Mouse (Mus musculus) bone marrow macrophage, adult 2 months (primary cell): ENCODE measurements around the gene Mb.

Experiments used
- CTCF ChIP-seq: IDR thresholded peaks from 2 replicates; pipeline ENCODE4 v1.5.1; 2012; ENCODE audit warnings: low read depth, mild to moderate bottlenecking, low read length, moderate library complexity
- POLR2A ChIP-seq: IDR thresholded peaks from 2 replicates; pipeline ENCODE4 v1.6.1; 2012; ENCODE audit warnings: mild to moderate bottlenecking, low read depth, low read length, borderline replicate concordance

GRCm38 (mm10) chr15:77016509-77016908 lies 34.0 kb downstream of the Mb start:
- no peak for TF ChIP-seq CTCF
- no peak for TF ChIP-seq POLR2A
